Mouse (Mus musculus) left cerebral cortex, postnatal 25 days (tissue): ENCODE data around the gene Uckl1. TPM values are rescaled to one million over a fixed set of nuclear protein-coding genes. Genes with fewer than 3 reads are reported as not detected.

Experiments
- DNase-seq, 2 experiments: peaks; one replicate each; pipeline ENCODE4 v3.0.0; 2022; ENCODE audit warnings: low spot score in 2 of 2, mixed read lengths in 1 of 2
- intact Hi-C: fragments of 180-260 bp; cut with DNase I; formaldehyde crosslinking; loops from one replicate; pipeline ENCODE4 v1.15.1; 2025
- total RNA-seq, 2 experiments: library from RNA; stranded (reverse); gene quantifications; 2 replicates each; pipeline ENCODE4 v1.2.3; 2021

The Uckl1 gene
- total RNA-seq, result 10 to 100 TPM; 44.2 to 50.5 TPM

- DNase-seq, result no peak
- intact Hi-C loops, result loop anchor here (5.0 kb wide), 2 partner anchors 172 to 192 kb away; no protein-coding TSS in a partner anchor
Measured at GRCm38 (mm10) chr2:181584411-181584942, at the start of gene Uckl1. Uckl1 (minus strand) TSS chr2:181584892.

- intact Hi-C loops, result no loop called here
- no peak for DNase-seq
Measured at GRCm38 (mm10) chr2:181632624-181633023, 47.9 kb upstream of the Uckl1 start.

GRCm38 (mm10) chr2:181628471-181628870, 43.8 kb upstream of the Uckl1 start:
- intact Hi-C loops, result no loop called here
- no peak for DNase-seq

- intact Hi-C loops, result no loop called here
- DNase-seq, result peak in 1 of 2 experiments; percentile 14
Measured at GRCm38 (mm10) chr2:181623401-181623800, 38.7 kb upstream of the Uckl1 start.

GRCm38 (mm10) chr2:181618761-181619495, 34.2 kb upstream of the Uckl1 start:
- DNase-seq, result no peak
- intact Hi-C loops, result loop anchor here (5.0 kb wide), 1 partner anchor 33 kb away; no protein-coding TSS in a partner anchor

- no peak for DNase-seq
- intact Hi-C loops, result loop anchor here (5.0 kb wide), 1 partner anchor 1065 kb away; no protein-coding TSS in a partner anchor
Measured at GRCm38 (mm10) chr2:181602367-181602766, 17.7 kb upstream of the Uckl1 start.

GRCm38 (mm10) chr2:181601751-181602145, 17.1 kb upstream of the Uckl1 start:
- no peak for DNase-seq
- intact Hi-C loops, result loop anchor here (2.0 to 5.0 kb wide), 2 partner anchors 79 to 1064 kb away; partner anchors contain the start of gene Tcea2

- DNase-seq, result peak; percentile 99
- intact Hi-C loops, result loop anchor here (2.0 to 5.0 kb wide), 2 partner anchors 80 to 1064 kb away; partner anchors contain the start of gene Tcea2
Measured at GRCm38 (mm10) chr2:181600828-181601750, 16.4 kb upstream of the Uckl1 start.

- intact Hi-C loops, result loop anchor here (2.0 to 5.0 kb wide), 2 partner anchors 81 to 1063 kb away; partner anchors contain the start of gene Tcea2
- peak in 1 of 2 experiments; percentile 69 for DNase-seq
Measured at GRCm38 (mm10) chr2:181600226-181600758, 15.6 kb upstream of the Uckl1 start.

- peak; percentile 70 to 79 for DNase-seq
- intact Hi-C loops, result no loop called here
Measured at GRCm38 (mm10) chr2:181598454-181599351, 14.0 kb upstream of the Uckl1 start, which contains the start of gene Samd10. Samd10 (minus strand) TSS chr2:181599212.

GRCm38 (mm10) chr2:181597378-181598061, 12.8 kb upstream of the Uckl1 start:
- no peak for DNase-seq
- intact Hi-C loops, result no loop called here

- no peak for DNase-seq
- intact Hi-C loops, result no loop called here
Measured at GRCm38 (mm10) chr2:181596221-181596960, 11.7 kb upstream of the Uckl1 start.

- intact Hi-C loops, result loop anchor here (2.0 to 5.0 kb wide), 2 partner anchors 58 to 202 kb away; no protein-coding TSS in a partner anchor
- DNase-seq, result peak in 1 of 2 experiments; percentile 60
Measured at GRCm38 (mm10) chr2:181594946-181595696, 10.4 kb upstream of the Uckl1 start.

GRCm38 (mm10) chr2:181593937-181594336, 9.2 kb upstream of the Uckl1 start:
- DNase-seq, result no peak
- intact Hi-C loops, result loop anchor here (2.0 to 5.0 kb wide), 2 partner anchors 57 to 201 kb away; no protein-coding TSS in a partner anchor

- intact Hi-C loops, result loop anchor here (5.0 kb wide), 1 partner anchor 56 kb away; no protein-coding TSS in a partner anchor
- DNase-seq, result no peak
Measured at GRCm38 (mm10) chr2:181593042-181593421, 8.3 kb upstream of the Uckl1 start.
